Mouse (Mus musculus) limb, embryonic 15.5 days (tissue): ENCODE measurements around the gene Kri1. TPM values are rescaled to one million over a fixed set of nuclear protein-coding genes. Genes with fewer than 3 reads are reported as not detected.
"Not testable (repeated sequence)": the region's sequence is repeated elsewhere in the genome, so short reads cannot be mapped to it uniquely, and the experiment has no call there.

Experiments used
- ATAC-seq: fragments of 200-750 bp; cut with Nextera tagmentation; 2 replicates; pipeline ENCODE4 v1.8.0; 2017; ENCODE audit warnings: low read depth, moderate TSS enrichment; ENCODE audit not compliant: insufficient number of reproducible peaks, low FRiP score, low TSS enrichment
- H3K27ac ChIP-seq: fragments of 300-500 bp; sonication (generic); 2 replicates; pipeline ENCODE4 v1.5.1; 2015; ENCODE audit warnings: moderate library complexity, mild to moderate bottlenecking, inconsistent platforms
- H3K27me3 ChIP-seq: fragments of 300-500 bp; sonication (generic); 2 replicates; pipeline ENCODE4 v1.6.1; 2015; ENCODE audit warnings: inconsistent platforms
- H3K36me3 ChIP-seq: fragments of 300-500 bp; sonication (generic); 2 replicates; pipeline ENCODE4 v1.6.1; 2015; ENCODE audit warnings: inconsistent platforms
- H3K4me1 ChIP-seq: fragments of 300-500 bp; sonication (generic); 2 replicates; pipeline ENCODE4 v1.6.1; 2015; ENCODE audit warnings: inconsistent platforms
- H3K4me2 ChIP-seq: fragments of 300-500 bp; sonication (generic); 2 replicates; pipeline ENCODE4 v1.6.1; 2015; ENCODE audit warnings: mild to moderate bottlenecking, inconsistent platforms
- H3K4me3 ChIP-seq: fragments of 300-500 bp; sonication (generic); 2 replicates; pipeline ENCODE4 v1.5.1; 2015; ENCODE audit warnings: mild to moderate bottlenecking, inconsistent platforms
- H3K9ac ChIP-seq: fragments of 300-500 bp; sonication (generic); 2 replicates; pipeline ENCODE4 v1.6.1; 2015; ENCODE audit warnings: inconsistent platforms
- H3K9me3 ChIP-seq: fragments of 300-500 bp; sonication (generic); 2 replicates; pipeline ENCODE4 v1.6.1; 2016; ENCODE audit warnings: inconsistent platforms
- WGBS: fragments of 180-500 bp; shearing (Covaris S2); methylation state at CpG from one replicate; pipeline ENCODE4 v1.1.7; 2015; 5-methylcytosine and 5-hydroxymethylcytosine counted together
- polyA plus RNA-seq: library from polyadenylated mRNA; unstranded; fragments of >200 nt; fragmentation: Nextera tagmentation; extraction: Ambion mirVana; gene quantifications from 2 replicates; pipeline ENCODE4 v1.2.1, GENCODE M21; 2015

Gene Kri1
- polyA plus RNA-seq, 1 experiment from 2014 or later: 18.4 TPM

DNA sequence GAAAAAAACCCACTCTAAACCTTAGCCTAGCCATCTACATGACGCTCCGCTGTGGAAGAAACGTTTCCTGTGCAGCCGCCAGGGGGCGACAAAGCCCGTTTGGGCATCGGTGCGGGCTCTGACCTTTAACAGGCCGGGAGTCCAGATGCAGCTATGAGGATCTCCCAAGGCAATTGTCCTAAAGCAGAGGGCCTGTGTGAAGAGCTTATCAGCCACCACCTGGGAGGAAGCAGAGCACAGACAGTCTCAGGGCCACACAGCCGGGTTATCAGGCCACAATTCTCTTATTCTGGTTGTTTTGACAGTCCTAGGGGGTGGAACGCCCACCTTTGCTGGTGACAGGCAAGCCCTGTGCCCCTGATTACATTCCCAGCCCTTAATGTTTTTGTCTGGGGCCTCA lies 25.6 kb upstream of the Kri1 start:
- no peaks in the 10 kb centered on the region for H3K9me3 ChIP-seq
- no peak overlapping the region for H3K9ac ChIP-seq
- peak; percentile 28; the same call in 1 of the 2 replicates for ATAC-seq
- no peak overlapping the region for H3K4me2 ChIP-seq
- 8% methylated on average over 11 of the region's 11 CpGs for WGBS
- no peaks in the 10 kb centered on the region for H3K36me3 ChIP-seq
- H3K4me3 ChIP-seq: no peak overlapping the region
- no peak overlapping the region for H3K27ac ChIP-seq
- H3K27me3 ChIP-seq: peaks cover 17% of the 10 kb centered on the region
- H3K4me1 ChIP-seq: peaks cover 20% of the 10 kb centered on the region

DNA sequence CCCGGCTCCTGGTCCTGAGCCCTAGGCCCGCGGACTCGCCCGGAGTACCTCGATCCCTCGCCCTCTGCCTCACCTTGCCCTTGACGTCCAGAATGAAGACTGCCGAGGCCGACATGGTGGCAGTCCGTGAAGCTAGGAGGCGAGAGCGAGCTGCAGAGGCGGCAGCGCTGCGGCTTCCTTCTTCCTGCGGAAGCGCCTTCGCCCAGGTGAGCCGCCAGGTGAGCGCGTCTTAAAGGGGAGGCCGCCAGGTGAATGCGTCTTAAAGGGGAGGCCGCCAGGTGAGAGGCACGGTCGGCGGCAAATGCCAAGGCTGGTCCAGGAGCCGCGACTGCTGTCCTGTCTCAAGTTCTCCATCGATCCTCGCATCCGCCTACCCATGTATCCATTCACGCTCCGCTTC lies 24.4 kb upstream of the Kri1 start, which contains the start of gene Ap1m2:
Gene Ap1m2 (minus strand): TSS at position 204 of the 400 bp plus-strand sequence.
- no peak within 1 kb of the TSS; the same call in 1 of the 2 replicates for H3K9ac ChIP-seq
- no peak within 1 kb of the TSS for H3K27ac ChIP-seq
- WGBS: 14% methylated on average over 32 of the region's 35 CpGs
- peak within 1 kb of the TSS; percentile 7 for H3K4me2 ChIP-seq
- peaks cover 20% of the 10 kb centered on the region for H3K4me1 ChIP-seq
- peaks cover 17% of the 10 kb centered on the region for H3K27me3 ChIP-seq
- H3K9me3 ChIP-seq: no peaks in the 10 kb centered on the region
- peak within 1 kb of the TSS; percentile 33 for H3K4me3 ChIP-seq
- no peaks in the 10 kb centered on the region for H3K36me3 ChIP-seq
- no peak for ATAC-seq

DNA sequence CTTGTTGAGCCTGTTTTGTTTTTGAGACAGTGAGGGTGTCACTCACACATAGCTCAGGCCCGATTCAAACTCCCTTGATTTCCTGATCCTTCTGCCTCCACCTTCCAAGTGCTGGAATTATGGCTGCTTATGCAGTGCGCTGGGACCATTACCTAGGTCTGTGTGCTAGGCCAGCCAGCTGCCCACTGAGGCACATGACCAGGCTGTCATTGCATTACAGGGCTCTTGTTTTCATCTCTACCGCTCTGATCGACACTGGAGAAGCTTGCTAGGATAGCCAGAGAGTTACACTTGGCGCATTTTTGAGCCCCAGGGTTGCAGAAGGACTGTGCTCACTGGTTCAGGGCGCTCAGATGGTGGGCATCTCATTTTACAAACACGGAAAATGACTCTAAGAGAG lies 23.9 kb upstream of the Kri1 start:
- no peaks in the 10 kb centered on the region for H3K36me3 ChIP-seq
- peaks cover 17% of the 10 kb centered on the region for H3K27me3 ChIP-seq
- H3K4me2 ChIP-seq: peak overlapping the region; percentile 7; the same call in 1 of the 2 replicates
- H3K9me3 ChIP-seq: no peaks in the 10 kb centered on the region
- ATAC-seq: no peak
- peak overlapping the region; percentile 33 for H3K4me3 ChIP-seq
- no peak overlapping the region for H3K27ac ChIP-seq
- no peak overlapping the region for H3K9ac ChIP-seq
- WGBS: 26% methylated on average over 7 of the region's 7 CpGs
- peaks cover 20% of the 10 kb centered on the region for H3K4me1 ChIP-seq

GRCm38 (mm10) chr9:21309150-21309741 lies 21.5 kb upstream of the Kri1 start:
- H3K27me3 ChIP-seq: peaks cover 17% of the 10 kb centered on the region
- 59% methylated on average over 15 of the region's 15 CpGs for whole genome bisulfite sequencing
- no peaks in the 10 kb centered on the region for H3K36me3 ChIP-seq
- no peak overlapping the region for H3K27ac ChIP-seq
- no peak overlapping the region for H3K4me2 ChIP-seq
- H3K4me1 ChIP-seq: peaks cover 9% of the 10 kb centered on the region; the same call in 1 of the 2 replicates
- H3K9ac ChIP-seq: no peak overlapping the region
- H3K9me3 ChIP-seq: no peaks in the 10 kb centered on the region
- no peak for ATAC-seq
- H3K4me3 ChIP-seq: no peak overlapping the region

DNA sequence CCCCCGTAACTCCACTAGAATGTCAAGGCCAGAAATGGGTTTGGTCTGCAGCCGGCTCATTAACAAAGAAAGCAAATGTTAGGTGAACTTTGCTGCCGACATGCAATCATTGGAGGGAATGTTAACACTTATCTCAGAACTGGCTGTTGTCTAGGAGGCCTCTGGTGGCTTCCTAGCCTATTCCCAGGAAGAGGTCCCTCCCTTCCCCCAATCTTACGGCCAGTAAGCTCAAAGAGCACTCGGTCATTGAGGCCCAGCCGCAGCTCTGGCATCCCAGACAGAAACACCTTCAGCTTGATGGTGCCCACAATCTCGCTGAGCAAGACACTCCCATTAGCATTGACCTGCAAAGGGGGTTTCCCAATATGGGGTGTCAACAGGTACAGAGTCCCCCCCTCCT lies 17.3 kb upstream of the Kri1 start:
- Histone ChIP-seq H3K27me3 (no peaks in the 10 kb centered on the region), H3K4me1 (no peaks in the 10 kb centered on the region), H3K36me3 (no peaks in the 10 kb centered on the region), H3K9me3 (no peaks in the 10 kb centered on the region), H3K4me3 (no peak overlapping the region), H3K27ac (no peak overlapping the region), H3K4me2 (no peak overlapping the region), H3K9ac (no peak overlapping the region)
- 72% methylated on average over 7 of the region's 7 CpGs for WGBS
- no peak for ATAC-seq

- H3K27me3 ChIP-seq: no peaks in the 10 kb centered on the region
- H3K4me3 ChIP-seq: no peak overlapping the region
- 82% methylated on average over 10 of the region's 10 CpGs for WGBS
- no peaks in the 10 kb centered on the region for H3K9me3 ChIP-seq
- no peaks in the 10 kb centered on the region for H3K36me3 ChIP-seq
- no peak overlapping the region for H3K27ac ChIP-seq
- H3K9ac ChIP-seq: no peak overlapping the region
- H3K4me2 ChIP-seq: no peak overlapping the region
- H3K4me1 ChIP-seq: no peaks in the 10 kb centered on the region
- ATAC-seq: no peak
Observed at GRCm38 (mm10) chr9:21299014-21299413, 11.2 kb upstream of the Kri1 start.

DNA sequence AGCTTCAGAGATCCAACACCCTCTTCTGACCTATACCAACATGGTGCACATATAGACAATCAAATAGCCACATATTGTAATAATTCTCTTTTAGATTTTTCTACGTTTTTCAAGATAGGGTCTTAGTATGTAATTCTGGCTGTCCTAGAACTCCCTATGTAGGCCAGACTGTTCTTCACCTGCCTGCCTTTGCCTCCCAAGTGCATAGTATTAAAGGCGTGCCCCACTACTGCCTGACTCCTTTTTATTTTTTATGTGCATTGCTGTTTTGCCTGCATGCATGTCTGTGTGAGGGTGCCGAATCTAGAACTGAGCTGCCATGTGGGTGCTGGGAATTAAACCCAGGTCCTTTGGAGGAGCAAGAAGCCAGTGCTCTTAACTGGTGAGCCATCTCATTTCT lies 4.5 kb upstream of the Kri1 start:
- Histone ChIP-seq H3K9me3 (no peaks in the 10 kb centered on the region), H3K4me1 (peaks cover 22% of the 10 kb centered on the region), H3K27me3 (no peaks in the 10 kb centered on the region), H3K9ac (no peak overlapping the region), H3K4me2 (no peak overlapping the region; the same call in 1 of the 2 replicates), H3K4me3 (no peak overlapping the region), H3K36me3 (no peaks in the 10 kb centered on the region), H3K27ac (no peak overlapping the region)
- ATAC-seq: no peak
- WGBS: 87% methylated on average over 3 of the region's 3 CpGs

GRCm38 (mm10) chr9:21291868-21292267 lies 4.1 kb upstream of the Kri1 start:
- Histone ChIP-seq H3K4me3 (peak overlapping the region; percentile 76), H3K4me2 (peak overlapping the region; percentile 64), H3K4me1 (peaks cover 26% of the 10 kb centered on the region), H3K27ac (peak overlapping the region; percentile 82)
- H3K9me3 ChIP-seq, H3K9ac ChIP-seq, H3K36me3 ChIP-seq, H3K27me3 ChIP-seq, ATAC-seq: not testable (repeated sequence)
- WGBS: 15% methylated on average over 7 of the region's 7 CpGs

GRCm38 (mm10) chr9:21291022-21291787 lies 3.4 kb upstream of the Kri1 start, which contains the start of gene Cdkn2d:
Cdkn2d (minus strand) TSS chr9:21291407.
- peak; percentile 98 for ATAC-seq
- Histone ChIP-seq H3K4me1 (peaks cover 32% of the 10 kb centered on the region), H3K9ac (peak within 1 kb of the TSS; percentile 64), H3K36me3 (no peaks in the 10 kb centered on the region; the same call in 1 of the 2 replicates), H3K4me3 (peak within 1 kb of the TSS; percentile 76), H3K27me3 (no peaks in the 10 kb centered on the region), H3K27ac (peak within 1 kb of the TSS; percentile 82), H3K4me2 (peak within 1 kb of the TSS; percentile 74), H3K9me3 (no peaks in the 10 kb centered on the region)
- under 1% methylated on average over 49 of the region's 51 CpGs for WGBS

- H3K9me3 ChIP-seq: no peaks in the 10 kb centered on the region
- peak overlapping the region; percentile 76 for H3K4me3 ChIP-seq
- no peaks in the 10 kb centered on the region for H3K27me3 ChIP-seq
- peak overlapping the region; percentile 74 for H3K4me2 ChIP-seq
- H3K4me1 ChIP-seq: peaks cover 34% of the 10 kb centered on the region
- ATAC-seq: no peak
- peak overlapping the region; percentile 82 for H3K27ac ChIP-seq
- whole genome bisulfite sequencing: under 1% methylated on average over 20 of the region's 20 CpGs
- H3K36me3 ChIP-seq: no peaks in the 10 kb centered on the region; the same call in 1 of the 2 replicates
- H3K9ac ChIP-seq: peak overlapping the region; percentile 64
Observed at GRCm38 (mm10) chr9:21290589-21290988, 2.8 kb upstream of the Kri1 start.

GRCm38 (mm10) chr9:21289337-21289671 lies 1.5 kb upstream of the Kri1 start:
- Histone ChIP-seq H3K4me3 (peak overlapping the region; percentile 76; the same call in 1 of the 2 replicates), H3K27ac (no peak overlapping the region), H3K27me3 (no peaks in the 10 kb centered on the region), H3K4me1 (peaks cover 34% of the 10 kb centered on the region), H3K9me3 (no peaks in the 10 kb centered on the region), H3K4me2 (peak overlapping the region; percentile 69; the same call in 1 of the 2 replicates), H3K9ac (no peak overlapping the region), H3K36me3 (peaks cover 9% of the 10 kb centered on the region)
- WGBS: 81% methylated on average over 2 of the region's 2 CpGs
- no peak for ATAC-seq
